Mouse (Mus musculus): ENCODE measurements around the gene Mmd. TPM values are rescaled to one million over a fixed set of nuclear protein-coding genes. Genes with fewer than 3 reads are reported as not detected.
A peak's percentile ranks its signal among the peaks of the same experiment; 100 is the strongest.

Mmd gene
- total RNA-seq, 1 experiment from 2014 or later: 87.3 TPM

- no peak for DNase-seq
Observed at GRCm38 (mm10) chr11:90283601-90284000, 34.3 kb downstream of the Mmd start.

GRCm38 (mm10) chr11:90284079-90284478, 34.8 kb downstream of the Mmd start:
- no peak for DNase-seq

GRCm38 (mm10) chr11:90284623-90285022, 35.4 kb downstream of the Mmd start:
- DNase-seq: no peak

GRCm38 (mm10) chr11:90286550-90287154, 37.4 kb downstream of the Mmd start:
- DNase-seq: peak; percentile 12

- no peak for DNase-seq
Observed at GRCm38 (mm10) chr11:90291156-90291555, 41.9 kb downstream of the Mmd start.

GRCm38 (mm10) chr11:90292766-90293165, 43.5 kb downstream of the Mmd start:
- DNase-seq: peak; percentile 14

GRCm38 (mm10) chr11:90294622-90295021, 45.4 kb downstream of the Mmd start:
- DNase-seq: no peak

GRCm38 (mm10) chr11:90306067-90306466, 56.8 kb downstream of the Mmd start:
- no peak for DNase-seq

- peak; percentile 80 for DNase-seq
Observed at GRCm38 (mm10) chr11:90306993-90307392, 57.7 kb downstream of the Mmd start.

GRCm38 (mm10) chr11:90314606-90315005, 65.3 kb downstream of the Mmd start:
- no peak for DNase-seq

- DNase-seq: peak; percentile 68
Observed at GRCm38 (mm10) chr11:90317482-90317881, 68.2 kb downstream of the Mmd start.

GRCm38 (mm10) chr11:90320922-90321321, 71.7 kb downstream of the Mmd start:
- no peak for DNase-seq

- no peak for DNase-seq
Observed at GRCm38 (mm10) chr11:90324597-90324996, 75.3 kb downstream of the Mmd start.

GRCm38 (mm10) chr11:90326146-90326545, 76.9 kb downstream of the Mmd start:
- DNase-seq: no peak

- no peak for DNase-seq
Observed at GRCm38 (mm10) chr11:90326836-90327235, 77.6 kb downstream of the Mmd start.

Other genes with a start within 250 kb of the Mmd start
- gene Pctp, start 246.6 kb upstream of the Mmd start, total RNA-seq (2021): 7.7 and 8.3 TPM in 2 replicates
- 4.2 and 5.1 TPM in 2 replicates for gene Tmem100, start 219.1 kb upstream of the Mmd start, total RNA-seq (2021)
- 2.9 and 3.5 TPM in 2 replicates for gene Gm45716, start 61.8 kb upstream of the Mmd start, total RNA-seq (2021)
- gene Hlf, start 141.4 kb downstream of the Mmd start, total RNA-seq (2021): 28.2 and 29.1 TPM in 2 replicates

All from adrenal gland, postnatal 14 days (tissue).